Mouse (Mus musculus): ENCODE measurements around the gene Zdhhc7.

Zdhhc7 gene

GRCm38 (mm10) chr8:120071684-120072083 is 29.6 kb downstream of the Zdhhc7 start:
- no peak for DNase-seq (ENCODE audit: extremely low read depth, low read depth, low spot score)

GRCm38 (mm10) chr8:120067936-120068668 is 33.2 kb downstream of the Zdhhc7 start:
- DNase-seq (ENCODE audit: extremely low read depth, low read depth, low spot score): no peak

DNA sequence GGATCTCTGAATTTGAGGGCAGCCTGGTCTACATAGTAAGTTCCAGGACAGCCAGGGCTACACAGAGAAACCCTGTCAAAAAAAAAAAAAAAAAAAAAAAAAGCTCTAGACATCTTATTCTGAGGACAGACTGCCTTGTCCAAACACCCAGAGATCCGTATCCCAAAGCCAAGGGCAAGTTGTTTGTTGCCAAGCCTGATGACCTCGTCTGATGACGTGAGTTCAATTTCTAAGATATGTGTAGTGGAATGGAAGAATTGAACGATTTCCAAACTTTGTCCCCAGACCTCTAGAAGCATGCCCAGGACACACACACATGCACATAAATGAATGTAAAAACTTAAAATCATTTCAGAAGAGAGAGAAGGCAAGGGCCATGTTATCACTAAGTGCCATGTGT is 35.1 kb downstream of the Zdhhc7 start:
- no peak for DNase-seq (ENCODE audit: extremely low read depth, low read depth, low spot score)

DNA sequence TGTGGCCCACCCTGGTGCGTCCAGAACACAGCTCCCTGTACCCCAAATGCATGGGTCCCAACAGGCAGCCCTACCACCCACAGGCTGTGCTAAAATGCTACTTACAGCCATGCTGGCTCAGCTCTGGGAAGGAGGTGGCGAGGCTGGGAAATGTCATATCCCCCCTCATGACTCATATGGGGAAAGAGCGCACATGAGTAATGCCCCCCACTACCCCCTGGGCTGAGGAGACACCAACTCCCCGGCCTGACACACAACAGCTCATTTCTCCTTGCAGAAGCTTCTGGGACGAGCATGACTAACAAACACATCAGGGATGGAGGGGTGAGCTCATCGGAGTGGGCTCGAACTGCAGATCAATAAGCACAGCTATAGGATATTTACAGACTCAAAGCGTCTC is 35.7 kb downstream of the Zdhhc7 start:
- DNase-seq (ENCODE audit: extremely low read depth, low read depth, low spot score): no peak

DNA sequence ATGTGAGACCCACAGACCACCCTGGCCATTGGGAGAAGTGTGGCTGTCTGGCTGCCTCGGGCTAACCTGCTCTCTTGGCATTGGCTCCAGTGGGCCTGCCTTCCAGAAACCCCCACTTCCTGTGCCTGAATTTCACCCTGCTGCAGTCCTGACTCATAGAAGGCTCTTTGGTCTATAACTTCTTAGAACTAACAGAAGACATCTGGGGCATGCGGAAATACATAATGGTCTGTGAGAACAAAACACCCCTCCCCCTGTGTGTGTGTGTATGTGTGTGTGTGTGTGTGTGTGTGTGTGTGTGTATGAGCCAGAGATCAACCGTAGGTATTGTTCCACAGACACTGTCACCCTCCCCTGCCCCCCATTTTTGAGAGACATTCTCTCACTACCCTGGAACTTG is 38.0 kb downstream of the Zdhhc7 start:
- no peak for DNase-seq (ENCODE audit: extremely low read depth, low read depth, low spot score)

DNA sequence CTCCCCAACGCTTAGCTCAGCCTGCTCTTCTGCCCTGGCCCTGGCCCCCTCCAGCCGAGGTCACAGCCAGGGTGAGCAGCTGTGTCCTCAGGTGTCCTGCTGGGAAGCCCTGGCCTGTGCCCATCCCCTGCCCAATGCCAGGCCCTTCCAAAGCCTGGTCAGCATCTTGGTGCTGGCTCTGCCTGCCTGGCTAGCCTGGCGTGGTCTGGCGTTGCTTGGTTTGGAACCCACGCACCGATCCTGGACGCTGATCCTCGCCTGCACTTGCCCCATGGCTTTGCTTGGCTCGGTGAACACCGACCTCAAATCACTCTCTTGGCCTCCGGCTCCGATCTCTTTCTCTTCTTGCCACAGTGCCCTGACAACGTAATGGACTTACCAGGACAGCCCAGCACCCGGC is 38.5 kb downstream of the Zdhhc7 start:
- DNase-seq (ENCODE audit: extremely low read depth, low read depth, low spot score): no peak

DNA sequence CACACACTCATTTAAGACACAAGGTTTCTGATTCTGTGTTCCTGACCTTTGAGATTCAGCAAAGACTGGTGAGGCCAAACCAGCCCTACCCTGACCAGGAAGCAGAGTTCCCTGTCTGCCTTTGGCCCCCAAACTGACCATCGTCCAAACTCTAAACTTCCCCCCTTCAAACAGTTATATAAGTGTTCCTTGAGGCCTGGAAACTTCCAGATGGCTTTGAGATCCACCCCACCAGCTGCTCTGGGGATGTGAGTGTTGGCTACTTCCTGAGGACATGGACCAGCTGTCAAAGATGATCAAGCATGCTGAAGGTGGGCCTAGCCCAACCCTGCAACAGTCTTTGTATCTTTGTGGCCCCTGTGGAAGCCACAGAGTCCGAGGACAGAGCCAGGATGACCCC is 44.2 kb downstream of the Zdhhc7 start:
- no peak for DNase-seq (ENCODE audit: extremely low read depth, low read depth, low spot score)

GRCm38 (mm10) chr8:120054833-120055232 is 46.4 kb downstream of the Zdhhc7 start:
- no peak for DNase-seq (ENCODE audit: extremely low read depth, low read depth, low spot score)

DNA sequence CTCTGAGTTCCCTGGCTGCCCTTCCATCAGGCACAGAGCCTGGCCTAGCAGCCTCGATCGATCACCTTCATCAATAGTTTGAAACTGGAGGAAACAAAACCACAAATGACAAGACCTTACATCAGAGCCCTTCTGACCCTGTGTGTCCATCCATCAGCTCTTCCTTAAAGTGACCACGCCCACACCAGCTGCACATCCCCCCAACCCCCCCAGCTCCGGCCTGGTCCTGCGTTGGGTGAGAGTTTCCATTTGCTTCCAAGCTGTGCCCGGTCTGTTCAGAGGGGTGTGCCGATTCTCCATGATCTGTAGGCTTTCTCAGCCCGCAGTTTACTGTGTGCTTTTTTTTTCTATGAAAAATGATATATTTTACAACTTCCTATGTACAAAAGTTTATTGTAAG is 49.0 kb downstream of the Zdhhc7 start:
- no peak for DNase-seq (ENCODE audit: extremely low read depth, low read depth, low spot score)

- DNase-seq (ENCODE audit: extremely low read depth, low read depth, low spot score): no peak
These were observed 49.4 kb downstream of the Zdhhc7 start for GRCm38 (mm10) chr8:120051908-120052307.

- DNase-seq (ENCODE audit: extremely low read depth, low read depth, low spot score): no peak
These were observed 50.3 kb downstream of the Zdhhc7 start for GRCm38 (mm10) chr8:120051006-120051405.

GRCm38 (mm10) chr8:120050376-120050775 is 50.9 kb downstream of the Zdhhc7 start:
- DNase-seq (ENCODE audit: extremely low read depth, low read depth, low spot score): no peak

DNA sequence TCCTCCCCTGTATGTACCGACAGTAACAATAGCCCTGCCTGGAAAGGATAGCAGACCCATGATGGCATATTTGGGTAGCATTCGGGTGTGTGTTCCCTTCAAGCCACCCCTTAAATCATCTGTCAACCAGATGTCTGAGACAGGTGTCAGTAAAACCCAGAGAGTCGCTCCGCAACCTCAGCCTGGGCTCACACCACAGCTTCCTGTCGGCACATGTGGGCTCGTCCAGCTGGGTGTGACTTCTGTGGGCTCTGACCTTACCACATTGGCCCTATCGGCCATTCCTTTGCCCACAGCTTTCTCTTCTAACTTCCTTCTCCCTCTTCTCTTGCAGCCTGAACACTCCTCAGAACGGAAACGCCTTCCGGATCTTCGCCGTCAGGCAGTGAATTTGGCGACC is 51.3 kb downstream of the Zdhhc7 start:
- DNase-seq (ENCODE audit: extremely low read depth, low read depth, low spot score): no peak

DNA sequence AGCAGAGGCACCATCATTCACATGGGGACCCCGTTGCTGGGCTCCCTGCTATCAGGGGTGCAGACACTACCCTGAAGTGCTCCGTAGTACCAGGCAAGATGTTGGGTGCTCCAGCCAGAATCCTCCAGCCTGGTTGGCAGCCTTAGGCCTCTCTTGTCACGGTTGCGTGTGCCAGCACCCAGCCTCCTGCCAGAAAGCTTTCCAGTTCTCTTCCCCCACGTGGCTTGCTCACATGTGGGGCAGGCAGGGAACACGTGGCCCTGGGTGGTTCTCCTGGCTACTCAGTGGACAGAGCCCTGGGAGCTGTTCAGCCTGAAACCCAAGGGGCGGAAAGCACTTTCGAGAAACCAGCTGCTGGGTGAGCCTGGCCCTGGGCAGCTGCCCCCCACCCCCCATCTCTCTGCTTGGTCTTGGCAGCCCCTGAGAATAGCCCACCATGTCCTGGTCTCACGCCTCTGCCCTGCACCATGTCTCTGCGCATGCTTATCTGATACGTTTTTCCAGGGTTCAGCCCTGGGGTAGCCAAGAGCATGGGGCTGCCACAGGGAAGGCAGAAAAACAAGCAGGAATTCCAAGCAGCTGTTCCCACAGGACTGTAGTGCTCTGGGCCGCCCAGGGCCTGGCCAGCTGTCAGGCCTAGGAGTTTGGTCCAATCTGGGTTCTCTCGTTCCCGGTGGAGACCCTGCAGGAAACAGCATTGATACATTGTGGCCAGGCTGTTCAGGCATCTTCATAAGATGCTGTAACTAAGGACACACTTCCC is 54.8 kb downstream of the Zdhhc7 start:
- DNase-seq (ENCODE audit: extremely low read depth, low read depth, low spot score): peak; percentile 56

- no peak for DNase-seq (ENCODE audit: extremely low read depth, low read depth, low spot score)
These were observed 55.8 kb downstream of the Zdhhc7 start for GRCm38 (mm10) chr8:120045471-120045870.

DNA sequence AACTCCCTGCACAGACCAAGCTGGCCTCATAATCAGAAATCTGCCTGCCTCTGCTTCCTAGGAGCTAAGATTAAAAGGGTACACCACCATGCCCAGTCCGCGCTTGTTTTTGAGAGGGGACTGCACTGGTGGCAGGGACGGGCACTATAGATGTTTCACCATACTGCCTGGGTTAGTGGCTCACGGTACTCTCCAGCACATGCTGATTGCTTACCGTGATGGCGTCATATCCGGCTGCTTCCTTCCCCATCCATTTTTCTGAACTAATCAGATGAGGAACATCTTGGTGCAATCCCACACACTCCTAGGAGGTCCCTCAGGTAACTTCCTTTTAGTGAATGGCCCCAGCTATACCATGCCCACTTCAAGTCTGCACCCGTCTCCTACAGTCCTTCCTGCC is 56.4 kb downstream of the Zdhhc7 start:
- DNase-seq (ENCODE audit: extremely low read depth, low read depth, low spot score): no peak

DNA sequence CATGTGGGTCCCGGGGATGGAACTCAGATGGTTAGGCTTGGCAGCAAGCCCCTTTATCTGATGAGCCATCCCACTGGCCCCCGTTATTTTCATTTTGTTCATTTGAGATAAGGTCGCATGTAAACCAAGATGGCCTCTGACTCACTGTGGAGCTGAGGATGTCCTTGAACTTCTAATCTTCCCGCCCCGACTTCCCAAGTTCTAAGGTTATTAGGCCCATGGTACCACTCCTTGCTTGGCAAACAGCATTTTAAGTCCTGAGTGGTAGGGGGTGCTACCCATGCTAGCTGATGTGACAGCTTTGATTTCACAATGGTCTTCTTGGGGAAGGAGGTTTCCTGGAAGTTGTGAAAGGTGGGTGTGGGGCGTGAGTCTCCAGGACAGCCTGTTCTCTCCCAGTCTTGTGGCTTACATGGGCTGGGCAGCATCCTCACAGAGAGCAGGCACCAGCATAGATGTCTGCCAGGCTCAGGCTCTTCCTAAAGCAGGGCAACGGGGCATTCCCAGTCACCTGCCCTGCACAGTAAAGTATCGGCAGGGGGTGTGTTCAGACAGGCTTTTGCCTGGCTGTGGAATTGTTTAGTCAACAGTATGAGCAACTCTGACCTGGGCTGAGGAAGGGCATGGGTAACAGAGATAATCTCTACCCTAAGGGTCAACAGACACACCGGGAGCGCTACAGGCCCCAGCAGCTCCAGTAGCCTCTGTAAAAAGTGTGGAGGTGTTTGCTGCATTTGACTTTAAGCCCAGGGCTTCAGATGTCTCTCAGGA is 58.6 kb downstream of the Zdhhc7 start:
- DNase-seq (ENCODE audit: extremely low read depth, low read depth, low spot score): no peak

GRCm38 (mm10) chr8:120040861-120041260 is 60.4 kb downstream of the Zdhhc7 start:
- DNase-seq (ENCODE audit: extremely low read depth, low read depth, low spot score): no peak

- no peak for DNase-seq (ENCODE audit: extremely low read depth, low read depth, low spot score)
These were observed 61.9 kb downstream of the Zdhhc7 start for GRCm38 (mm10) chr8:120039313-120039919.

DNA sequence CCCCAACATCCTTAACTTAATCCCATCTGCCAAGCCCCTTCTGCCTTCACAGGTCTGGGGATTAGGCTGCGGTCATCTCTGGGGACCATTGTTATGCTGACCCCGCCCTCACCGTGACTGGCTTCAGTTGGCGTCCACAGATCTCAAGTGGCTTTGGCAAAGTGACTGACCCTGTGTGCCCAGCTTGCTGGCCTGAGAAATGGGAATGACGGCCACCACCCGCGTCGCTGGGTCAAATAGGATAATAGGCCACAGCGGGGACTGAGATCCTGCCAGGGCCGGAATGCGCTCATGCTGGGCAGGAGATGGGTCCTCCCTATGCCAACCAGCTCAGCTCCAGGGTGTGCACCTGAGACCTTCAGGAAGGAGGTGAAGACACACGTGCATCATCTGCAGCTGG is 62.5 kb downstream of the Zdhhc7 start:
- DNase-seq (ENCODE audit: extremely low read depth, low read depth, low spot score): no peak

DNA sequence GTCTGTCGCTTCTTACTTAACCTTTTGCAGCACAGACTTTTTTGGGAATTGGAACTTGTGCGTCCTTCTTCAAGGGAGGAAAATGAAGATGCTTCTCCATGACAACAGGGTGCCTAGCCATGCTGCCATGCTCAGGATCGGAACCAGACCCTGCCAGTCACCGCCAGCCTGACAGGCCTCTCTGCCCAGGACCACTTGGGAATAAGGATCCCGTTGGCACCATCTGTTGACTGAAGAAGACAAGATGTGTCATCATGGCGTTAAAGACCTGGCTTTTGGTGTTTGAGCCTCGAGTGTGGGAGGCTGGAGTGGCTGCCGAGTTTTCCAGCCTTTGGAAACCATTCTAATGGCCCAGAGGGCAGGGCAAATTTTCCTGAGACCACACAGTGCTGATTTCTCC is 63.7 kb downstream of the Zdhhc7 start:
- no peak for DNase-seq (ENCODE audit: extremely low read depth, low read depth, low spot score)
